Mouse (Mus musculus): Measurements from ENCODE around the gene Atp5h. TPM values are rescaled to one million over a fixed set of nuclear protein-coding genes. Genes with fewer than 3 reads are reported as not detected.

The Atp5h gene
- 14.7 and 18.0 TPM in 2 replicates for polyA plus RNA-seq (2012; rRNA removed)

DNA sequence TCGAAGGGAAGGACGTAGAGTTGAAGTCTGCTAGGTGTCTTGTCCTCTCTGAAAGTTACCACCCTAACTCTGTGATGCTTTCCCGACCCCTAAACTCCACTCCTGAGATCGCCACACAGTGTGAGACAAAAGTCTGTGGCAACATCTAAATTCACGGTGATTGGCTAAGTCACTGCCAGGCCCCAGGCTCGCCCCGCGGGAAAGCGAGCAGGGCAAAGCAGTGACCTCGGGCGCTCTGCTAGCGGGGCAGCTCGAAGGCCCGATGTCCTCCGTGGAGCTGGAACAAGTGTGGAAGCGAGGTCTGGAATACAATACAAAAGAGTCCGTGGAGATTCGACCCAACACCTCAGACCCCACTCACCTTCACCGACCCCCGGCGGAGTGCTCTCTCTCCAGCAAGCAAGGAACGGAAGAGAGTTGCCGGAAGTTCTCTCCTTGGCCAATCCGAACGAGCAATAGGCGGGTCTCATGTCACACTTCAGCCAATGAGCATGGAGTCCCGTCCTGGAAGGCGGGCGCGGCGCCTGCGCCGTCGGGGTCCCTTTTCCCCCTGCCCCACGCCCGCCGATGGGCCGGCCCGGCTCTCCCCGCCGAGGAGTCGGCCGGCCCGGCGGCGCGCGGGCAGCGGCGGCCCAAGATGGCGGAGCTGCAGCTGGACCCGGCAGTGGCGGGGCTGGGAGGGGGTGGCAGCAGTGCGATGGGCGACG, at the start of gene Atp5h, which contains the start of gene Kctd2:
Gene Atp5h, minus strand, starts transcription at position 432 of the 707 bp plus-strand sequence.
Gene Kctd2, plus strand, starts transcription at position 598 of the 707 bp plus-strand sequence.

DNA sequence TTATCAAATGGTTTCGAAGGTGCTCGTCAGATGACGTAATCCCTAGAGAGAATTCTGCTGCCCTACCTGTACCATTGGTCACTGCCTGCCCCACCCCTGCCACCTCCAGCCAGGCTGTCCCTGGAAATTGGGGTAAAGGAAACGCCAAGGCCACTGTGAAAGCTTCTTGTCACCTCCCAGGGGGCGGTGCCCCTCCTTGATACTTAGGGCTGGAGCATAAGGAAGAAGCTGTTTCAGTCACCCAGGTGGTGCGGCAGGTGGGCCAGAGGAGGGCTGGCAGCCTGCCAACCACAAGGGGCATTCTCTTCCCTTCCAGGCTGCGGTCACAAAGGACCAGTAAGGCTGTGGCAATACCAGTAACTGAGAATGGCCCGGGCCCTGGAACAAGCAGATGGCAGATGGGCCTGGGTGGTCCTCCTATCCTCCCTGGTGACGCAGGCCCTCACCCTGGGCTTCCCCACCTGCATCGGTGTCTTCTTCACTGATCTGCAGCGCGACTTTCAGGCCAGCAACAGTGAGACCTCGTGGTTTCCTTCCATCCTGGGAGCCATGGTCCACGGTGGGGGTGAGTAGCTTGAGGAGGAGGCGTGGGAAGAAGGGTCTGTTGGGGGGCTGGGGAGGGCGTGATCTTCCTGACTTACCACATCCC, 42.6 kb upstream of the Atp5h start, which contains the start of gene Slc16a5:
Gene Slc16a5, plus strand, starts transcription at position 232 of the 649 bp plus-strand sequence.

DNA sequence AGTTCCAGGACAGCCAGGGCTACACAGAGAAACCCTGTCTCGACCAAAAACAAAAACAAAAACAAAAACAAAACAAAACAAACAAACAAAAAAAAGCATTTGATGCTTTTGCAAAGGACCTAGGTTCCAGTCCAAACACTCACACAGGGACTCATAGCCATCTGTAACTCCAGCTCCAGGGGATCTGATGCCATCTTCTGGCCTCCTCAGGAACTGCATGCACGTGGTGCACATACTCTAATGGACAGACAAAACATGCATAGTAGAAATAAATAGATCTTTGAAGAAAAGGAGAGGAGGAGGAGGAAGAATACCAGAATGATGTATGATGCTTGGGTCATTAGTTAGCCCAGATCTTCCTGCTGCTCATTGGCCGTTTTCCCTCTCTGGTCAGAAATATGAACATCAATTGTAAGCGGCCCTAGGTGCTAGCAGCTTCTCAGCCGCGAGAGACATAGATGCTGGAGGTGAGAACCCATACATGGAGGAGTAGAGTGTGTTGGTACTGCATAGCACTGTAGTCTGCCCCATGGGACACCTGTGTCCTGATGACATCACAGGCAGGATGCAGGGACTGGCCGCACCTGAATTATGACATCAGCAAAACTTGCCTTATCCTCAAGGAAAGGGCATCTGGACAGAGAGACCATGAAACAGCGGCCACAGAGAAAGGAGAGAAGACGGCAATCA, 20.3 kb upstream of the Atp5h start, which contains the start of gene Trim80:
Gene Trim80, plus strand, starts transcription at position 640 of the 690 bp plus-strand sequence.

DNA sequence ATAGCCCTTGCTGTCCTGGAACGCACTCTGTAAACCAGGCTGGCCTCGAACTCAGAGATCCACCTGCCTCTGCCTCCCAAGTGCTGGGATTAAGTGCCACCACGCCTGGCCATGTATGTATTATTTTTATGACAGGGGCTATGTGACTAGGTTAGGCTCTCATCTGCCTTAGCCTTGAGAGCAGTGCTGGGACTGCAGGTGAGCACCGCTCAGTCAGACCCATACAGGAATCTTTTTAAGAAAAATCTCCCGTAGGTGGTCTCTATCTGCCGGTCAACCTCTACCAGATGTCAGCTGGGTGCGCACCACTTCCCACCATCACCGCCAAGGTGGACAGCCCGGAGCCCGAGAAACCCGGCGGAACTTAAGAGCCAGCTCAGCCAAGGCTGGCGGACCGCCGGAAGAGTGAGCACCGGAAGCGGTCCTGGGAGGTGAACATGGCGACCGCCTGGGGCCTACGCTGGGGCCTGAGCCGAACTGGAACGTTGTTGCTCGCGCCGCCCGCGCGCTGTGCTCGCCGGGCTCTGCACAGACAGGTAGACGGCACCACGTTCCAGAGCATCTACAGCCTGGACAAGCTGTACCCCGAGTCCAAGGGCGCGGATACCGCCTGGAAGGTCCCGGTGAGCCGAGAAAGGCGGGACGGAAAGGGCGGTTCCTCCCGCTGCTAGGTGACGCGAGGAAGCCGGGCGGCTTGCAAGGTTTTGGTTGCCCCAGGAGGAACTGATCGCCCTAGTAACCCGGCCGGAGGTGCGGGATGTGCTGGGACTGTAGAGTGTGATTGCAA, 16.2 kb downstream of the Atp5h start, which contains the start of gene Mrpl58:
Gene Mrpl58, plus strand, starts transcription at position 415 of the 787 bp plus-strand sequence.

DNA sequence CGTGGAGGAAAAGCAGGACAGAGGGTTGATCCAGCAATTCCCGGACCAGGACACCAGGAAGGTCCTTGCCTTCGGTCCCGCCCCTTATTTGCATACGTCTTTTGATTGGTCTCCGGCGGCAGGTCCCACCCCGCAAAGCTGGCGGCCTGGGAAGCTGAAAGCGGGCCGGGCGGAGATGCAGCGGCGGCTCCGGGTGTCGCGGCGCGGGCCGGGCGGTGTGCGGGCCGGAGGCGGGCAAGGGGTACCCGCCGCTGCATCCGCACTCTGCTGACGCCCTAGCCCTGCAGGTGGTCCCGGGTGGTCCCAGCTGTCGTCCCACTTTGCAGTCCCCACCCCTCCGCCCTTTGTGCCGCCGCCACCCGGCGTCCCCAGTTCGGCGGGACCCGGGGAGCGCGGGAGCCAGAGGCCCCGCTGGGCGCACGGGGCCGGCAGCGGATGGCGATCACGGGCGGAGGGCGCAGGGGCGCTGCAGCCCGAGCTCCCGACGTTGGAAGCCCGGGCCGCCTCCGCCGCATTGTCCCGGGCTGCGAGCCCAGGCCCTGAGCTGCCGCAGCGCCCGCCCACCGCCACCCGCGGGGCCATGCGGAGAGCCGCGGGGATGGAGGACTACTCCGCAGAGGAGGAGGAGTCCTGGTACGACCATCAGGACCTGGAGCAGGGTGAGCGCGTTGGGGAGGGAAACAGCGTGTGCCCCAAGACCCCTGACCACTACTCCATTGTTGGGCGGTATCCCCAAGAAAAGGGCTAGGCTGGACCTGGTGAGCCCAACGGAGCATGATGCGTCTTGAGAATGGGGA, 37.8 kb downstream of the Atp5h start, which contains the start of gene Cdr2l:
Gene Cdr2l, plus strand, starts transcription at position 174 of the 797 bp plus-strand sequence.

DNA sequence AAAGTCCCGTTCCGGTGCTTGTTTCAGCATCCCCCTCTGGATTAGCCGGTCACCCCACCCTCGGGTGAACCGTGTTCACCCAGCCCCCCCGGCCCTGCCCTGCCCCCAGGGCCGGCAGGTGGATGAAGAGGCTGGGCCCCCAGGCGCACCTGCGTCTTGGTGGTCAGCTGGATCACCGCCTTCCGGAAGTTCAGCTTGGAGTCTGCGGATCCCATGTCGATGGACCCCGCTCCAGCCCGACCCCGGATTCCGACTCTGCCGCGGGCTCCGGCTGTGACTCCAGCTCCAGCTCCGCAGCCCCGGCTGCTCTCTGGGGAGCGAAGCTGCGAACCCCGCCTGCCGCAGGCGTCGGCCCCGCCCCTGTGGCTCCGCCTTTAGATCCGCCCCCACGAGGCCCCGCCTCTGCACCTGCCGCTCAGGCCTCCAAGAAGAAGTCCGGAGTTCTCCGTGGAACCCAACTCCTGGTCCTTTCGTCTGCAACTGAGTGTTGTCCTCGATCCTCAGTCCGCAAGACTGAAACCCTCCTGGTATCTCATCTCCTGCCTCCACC, 52.3 kb downstream of the Atp5h start, which contains the start of gene Hid1:
Gene Hid1, minus strand, starts transcription at position 362 of the 550 bp plus-strand sequence.

Other genes starting within 250 kb of the Atp5h start
- gene Tmem104, start 232.5 kb downstream of the Atp5h start, polyA plus RNA-seq (2012; rRNA removed) = 7.5 and 8.3 TPM in 2 replicates
- 6.5 and 8.5 TPM in 2 replicates for gene Nat9, start 232.1 kb downstream of the Atp5h start, polyA plus RNA-seq (2012; rRNA removed)
- 0.06 and 0.31 TPM in 2 replicates for gene Grin2c, start 152.7 kb downstream of the Atp5h start, polyA plus RNA-seq (2012; rRNA removed)
- gene Fdxr, start 142.9 kb downstream of the Atp5h start, polyA plus RNA-seq (2012; rRNA removed) = 12.4 and 13.3 TPM in 2 replicates
- gene Fads6, start 122.3 kb downstream of the Atp5h start, polyA plus RNA-seq (2012; rRNA removed) = 6.2 and 6.6 TPM in 2 replicates
- gene Otop2, start 112.8 kb downstream of the Atp5h start, polyA plus RNA-seq (2012; rRNA removed) = 16.1 and 21.0 TPM in 2 replicates
- gene Ush1g, start 97.9 kb downstream of the Atp5h start, polyA plus RNA-seq (2012; rRNA removed) = 1.5 and 2.2 TPM in 2 replicates
- gene Otop3, start 85.2 kb downstream of the Atp5h start, polyA plus RNA-seq (2012; rRNA removed) = 23.8 and 26.0 TPM in 2 replicates
- 80.8 and 93.5 TPM in 2 replicates for gene Hid1, start 52.2 kb downstream of the Atp5h start, polyA plus RNA-seq (2012; rRNA removed)
- gene Cdr2l, start 38.0 kb downstream of the Atp5h start, polyA plus RNA-seq (2012; rRNA removed) = 4.8 and 5.7 TPM in 2 replicates
- gene Mrpl58, start 16.2 kb downstream of the Atp5h start, polyA plus RNA-seq (2012; rRNA removed) = 36.6 and 39.3 TPM in 2 replicates
- gene Kctd2, start 166 bp upstream of the Atp5h start, polyA plus RNA-seq (2012; rRNA removed) = 12.6 and 14.1 TPM in 2 replicates
- gene Trim80, start 20.6 kb upstream of the Atp5h start, polyA plus RNA-seq (2012; rRNA removed) = 0.16 and 0.19 TPM in 2 replicates
- gene Slc16a5, start 42.5 kb upstream of the Atp5h start, polyA plus RNA-seq (2012; rRNA removed) = 25.7 and 34.8 TPM in 2 replicates
- 6.0 and 11.3 TPM in 2 replicates for gene Armc7, start 55.7 kb upstream of the Atp5h start, polyA plus RNA-seq (2012; rRNA removed)
- gene Nt5c, start 71.9 kb upstream of the Atp5h start, polyA plus RNA-seq (2012; rRNA removed) = 32.8 and 35.6 TPM in 2 replicates
- 192 and 238 TPM in 2 replicates for gene Jpt1, start 94.4 kb upstream of the Atp5h start, polyA plus RNA-seq (2012; rRNA removed)
- 5.7 and 7.7 TPM in 2 replicates for gene Sumo2, start 116.3 kb upstream of the Atp5h start, polyA plus RNA-seq (2012; rRNA removed)
- 12.5 and 15.1 TPM in 2 replicates for gene Nup85, start 144.5 kb upstream of the Atp5h start, polyA plus RNA-seq (2012; rRNA removed)
- 7.9 and 9.3 TPM in 2 replicates for gene Mrps7, start 184.0 kb upstream of the Atp5h start, polyA plus RNA-seq (2012; rRNA removed)
- gene Gga3, start 184.1 kb upstream of the Atp5h start, polyA plus RNA-seq (2012; rRNA removed) = 6.8 and 15.8 TPM in 2 replicates
- 34.3 and 37.0 TPM in 2 replicates for gene Mif4gd, start 193.0 kb upstream of the Atp5h start, polyA plus RNA-seq (2012; rRNA removed)
- gene Slc25a19, start 208.3 kb upstream of the Atp5h start, polyA plus RNA-seq (2012; rRNA removed) = 10.9 and 14.6 TPM in 2 replicates

Data from stomach, adult 2 months (tissue).